Mouse (Mus musculus) Patski (cell line): Measurements from ENCODE around the gene Ccdc88b. TPM values are rescaled to one million over a fixed set of nuclear protein-coding genes. Genes with fewer than 3 reads are reported as not detected.
"Not testable (repeated sequence)": the region's sequence is repeated elsewhere in the genome, so short reads cannot be mapped to it uniquely, and the experiment has no call there.

Experiments
- ATAC-seq: fragments of 100-300 bp; one replicate; pipeline ENCODE4 v1.8.0; 2021
- CTCF ChIA-PET: fragments of 350-600 bp; sonication (Branson Sonifier 250); formaldehyde crosslinking; loops from one replicate; lab custom pipeline; 2022; ENCODE audit warnings: inconsistent platforms; lab: Charles Lee
- POLR2A ChIA-PET: fragments of 350-600 bp; sonication (Branson Sonifier 250); formaldehyde crosslinking; loops from one replicate; lab custom pipeline; 2022; ENCODE audit warnings: antibody characterized with exemption, inconsistent platforms; lab: Charles Lee
- DNase-seq: peaks from one replicate; pipeline ENCODE4 v3.0.0-alpha.2; 2011; ENCODE audit warnings: low read depth, low spot score
- H3K27me3 ChIP-seq: fragments of 371-371 bp; one replicate; pipeline ENCODE4 v1.5.1; 2021
- CTCF ChIP-seq: fragments of 100-300 bp; IDR thresholded peaks from one replicate; pipeline ENCODE4 v1.5.1; 2021
- in situ Hi-C: fragments of 300-500 bp; cut with MboI; formaldehyde crosslinking; loops from 3 replicates; pipeline ENCODE4 v1.11.1; 2018; ENCODE audit warnings: low pct_unique_long_range_greater_than_20kb, mixed read lengths
- polyA plus RNA-seq: library from polyadenylated mRNA; unstranded; gene quantifications from one replicate; pipeline ENCODE4 v1.2.3, GENCODE M21; 2021

The Ccdc88b gene
- 0.06 TPM for polyA plus RNA-seq

- in situ Hi-C loops, result no loop called here
- ATAC-seq, result no peak
- ChIA-PET CTCF (no interaction called here), POLR2A (interaction anchor here (0.7 kb wide), 2 partner anchors 16 to 52 kb away, joined by 3 to 4 read pairs; partner anchors contain the start of genes Prdx5 and Trmt112)
- no peak for TF ChIP-seq CTCF
- no peaks in the 10 kb centered on the region for H3K27me3 ChIP-seq
- DNase-seq, result no peak
Measured at GRCm38 (mm10) chr19:6858031-6858430, at the start of gene Ccdc88b. Gene Ccdc88b, minus strand, starts transcription at chr19:6858211.

- ChIA-PET POLR2A (interaction anchor here (1.2 kb wide), 1 partner anchor 8 kb away, joined by 3 read pairs; no protein-coding TSS in a partner anchor), CTCF (interaction anchor here (2.6 kb wide), 1 partner anchor 35 kb away, joined by 11 read pairs; no protein-coding TSS in a partner anchor)
- in situ Hi-C loops, result no loop called here
- no peaks in the 10 kb centered on the region for H3K27me3 ChIP-seq
- DNase-seq (no peak), ATAC-seq (no peak)
- no peak for TF ChIP-seq CTCF
Measured at GRCm38 (mm10) chr19:6907094-6907493, 49.1 kb upstream of the Ccdc88b start.

- in situ Hi-C loops, result no loop called here
- no peak for ATAC-seq
- no peak for DNase-seq
- no peaks in the 10 kb centered on the region for H3K27me3 ChIP-seq
- no peak for TF ChIP-seq CTCF
- CTCF ChIA-PET, result interaction anchor here (1.1 to 1.7 kb wide), 3 partner anchors 9 to 35 kb away, joined by 3 to 6 read pairs (median 4); no protein-coding TSS in a partner anchor
- POLR2A ChIA-PET, result no interaction called here
Measured at GRCm38 (mm10) chr19:6906199-6906598, 48.2 kb upstream of the Ccdc88b start.

GRCm38 (mm10) chr19:6905498-6906159, 47.6 kb upstream of the Ccdc88b start:
- no peak for ATAC-seq
- ChIA-PET CTCF (interaction anchor here (1.1 to 1.7 kb wide), 3 partner anchors 8 to 35 kb away, joined by 3 to 6 read pairs (median 4); no protein-coding TSS in a partner anchor), POLR2A (no interaction called here)
- no peak for TF ChIP-seq CTCF
- DNase-seq, result no peak
- in situ Hi-C loops, result no loop called here
- H3K27me3 ChIP-seq, result no peaks in the 10 kb centered on the region

GRCm38 (mm10) chr19:6904846-6905245, 46.8 kb upstream of the Ccdc88b start:
- no peak for TF ChIP-seq CTCF
- ATAC-seq (no peak), DNase-seq (no peak)
- POLR2A ChIA-PET, result no interaction called here
- CTCF ChIA-PET, result no interaction called here
- in situ Hi-C loops, result no loop called here
- H3K27me3 ChIP-seq, result no peaks in the 10 kb centered on the region

GRCm38 (mm10) chr19:6903031-6903430, 45.0 kb upstream of the Ccdc88b start:
- no peak for DNase-seq
- peak; percentile 50 for ATAC-seq
- in situ Hi-C loops, result no loop called here
- POLR2A ChIA-PET, result no interaction called here
- H3K27me3 ChIP-seq, result no peaks in the 10 kb centered on the region
- TF ChIP-seq CTCF, result no peak
- CTCF ChIA-PET, result no interaction called here

- in situ Hi-C loops, result no loop called here
- TF ChIP-seq CTCF, result no peak
- DNase-seq (no peak), ATAC-seq (no peak)
- H3K27me3 ChIP-seq, result no peaks in the 10 kb centered on the region
- POLR2A ChIA-PET, result no interaction called here
- CTCF ChIA-PET, result interaction anchor here (1.1 to 2.1 kb wide), 2 partner anchors 22 to 43 kb away, joined by 3 to 5 read pairs; no protein-coding TSS in a partner anchor
Measured at GRCm38 (mm10) chr19:6899641-6900040, 41.6 kb upstream of the Ccdc88b start.

- DNase-seq, ATAC-seq, H3K27me3 ChIP-seq, in situ Hi-C loops, POLR2A ChIA-PET: not testable (repeated sequence)
- CTCF ChIA-PET, result interaction anchor here (0.8 kb wide), 1 partner anchor 17 kb away, joined by 3 read pairs; no protein-coding TSS in a partner anchor
Measured at GRCm38 (mm10) chr19:6895608-6896305, 37.7 kb upstream of the Ccdc88b start.

GRCm38 (mm10) chr19:6893731-6894451, 35.9 kb upstream of the Ccdc88b start:
- TF ChIP-seq CTCF, result no peak
- ATAC-seq (no peak), DNase-seq (no peak)
- in situ Hi-C loops, result no loop called here
- H3K27me3 ChIP-seq, result peaks cover 6% of the 10 kb centered on the region
- ChIA-PET POLR2A (no interaction called here), CTCF (no interaction called here)

- POLR2A ChIA-PET, result no interaction called here
- ATAC-seq (no peak), DNase-seq (no peak)
- CTCF ChIA-PET, result interaction anchor here (2.6 kb wide), 1 partner anchor 15 kb away, joined by 9 read pairs; no protein-coding TSS in a partner anchor
- no peak for TF ChIP-seq CTCF
- in situ Hi-C loops, result no loop called here
- H3K27me3 ChIP-seq, result peaks cover 9% of the 10 kb centered on the region
Measured at GRCm38 (mm10) chr19:6892512-6892911, 34.5 kb upstream of the Ccdc88b start.
